Mouse (Mus musculus) liver, embryonic 15.5 days (tissue): ENCODE measurements around the gene Sap18b. TPM values are rescaled to one million over a fixed set of nuclear protein-coding genes. Genes with fewer than 3 reads are reported as not detected.
"Not testable (repeated sequence)": the region's sequence is repeated elsewhere in the genome, so short reads cannot be mapped to it uniquely, and the experiment has no call there.

Experiments used
- ATAC-seq: fragments of 200-750 bp; cut with Nextera tagmentation; 2 replicates; pipeline ENCODE4 v1.8.0; 2017; ENCODE audit warnings: moderate number of reproducible peaks, mild to moderate bottlenecking, moderate library complexity; ENCODE audit not compliant: insufficient read depth
- H3K27ac ChIP-seq: fragments of 300-500 bp; sonication (generic); replicated peaks from 2 replicates; pipeline ENCODE4 v1.5.1; 2015; ENCODE audit warnings: mild to moderate bottlenecking, inconsistent platforms
- H3K27me3 ChIP-seq: fragments of 300-500 bp; sonication (generic); 2 replicates; pipeline ENCODE4 v1.6.1; 2015; ENCODE audit warnings: mild to moderate bottlenecking, inconsistent platforms
- H3K36me3 ChIP-seq: fragments of 300-500 bp; sonication (generic); replicated peaks from 2 replicates; pipeline ENCODE4 v1.6.1; 2015; ENCODE audit warnings: moderate library complexity, mild to moderate bottlenecking, inconsistent platforms
- H3K4me1 ChIP-seq: fragments of 300-500 bp; sonication (generic); replicated peaks from 2 replicates; pipeline ENCODE4 v1.6.1; 2015; ENCODE audit warnings: inconsistent platforms
- H3K4me2 ChIP-seq: fragments of 300-500 bp; sonication (generic); 2 replicates; pipeline ENCODE4 v1.6.1; 2015; ENCODE audit warnings: moderate library complexity, mild to moderate bottlenecking, inconsistent platforms
- H3K4me3 ChIP-seq: fragments of 300-500 bp; sonication (generic); replicated peaks from 2 replicates; pipeline ENCODE4 v1.5.1; 2015; ENCODE audit warnings: mild to moderate bottlenecking, inconsistent platforms
- H3K9ac ChIP-seq: fragments of 300-500 bp; sonication (generic); 2 replicates; pipeline ENCODE4 v1.6.1; 2015; ENCODE audit warnings: moderate library complexity, mild to moderate bottlenecking, inconsistent platforms
- H3K9me3 ChIP-seq: fragments of 300-500 bp; sonication (generic); replicated peaks from 2 replicates; pipeline ENCODE4 v1.6.1; 2016; ENCODE audit warnings: inconsistent platforms
- WGBS: fragments of 180-500 bp; shearing (Covaris S2); methylation state at CpG from one replicate; pipeline ENCODE4 v1.1.7; 2015; ENCODE audit warnings: mixed read lengths; ENCODE audit not compliant: insufficient replicate concordance; 5-methylcytosine and 5-hydroxymethylcytosine counted together
- polyA plus RNA-seq: library from polyadenylated mRNA; unstranded; fragments of >200 nt; fragmentation: Nextera tagmentation; extraction: Ambion mirVana; gene quantifications from 2 replicates; pipeline ENCODE4 v1.2.1, GENCODE M21; 2015

The Sap18b gene
- polyA plus RNA-seq, 1 experiment from 2014 or later: 202 TPM

GRCm38 (mm10) chr8:95848061-95848551, 23.0 kb downstream of the Sap18b start:
- no peak overlapping the region for H3K27ac ChIP-seq
- no peak overlapping the region for H3K4me3 ChIP-seq
- H3K4me1 ChIP-seq: peaks cover 17% of the 10 kb centered on the region
- no peaks in the 10 kb centered on the region for H3K27me3 ChIP-seq
- H3K9ac ChIP-seq: no peak overlapping the region
- WGBS: 49% methylated on average over 24 of the region's 24 CpGs
- no peak overlapping the region for H3K4me2 ChIP-seq
- ATAC-seq: no peak
- peaks cover 22% of the 10 kb centered on the region for H3K36me3 ChIP-seq
- H3K9me3 ChIP-seq: no peaks in the 10 kb centered on the region

- no peaks in the 10 kb centered on the region for H3K27me3 ChIP-seq
- no peak overlapping the region for H3K4me2 ChIP-seq
- H3K27ac ChIP-seq: no peak overlapping the region
- no peak overlapping the region for H3K9ac ChIP-seq
- H3K4me3 ChIP-seq: no peak overlapping the region
- WGBS: 79% methylated on average over 19 of the region's 19 CpGs
- H3K4me1 ChIP-seq: peaks cover 21% of the 10 kb centered on the region
- H3K36me3 ChIP-seq: peaks cover 15% of the 10 kb centered on the region; the same call in 1 of the 2 replicates
- H3K9me3 ChIP-seq: no peaks in the 10 kb centered on the region
- no peak for ATAC-seq
These were observed 23.8 kb downstream of the Sap18b start for GRCm38 (mm10) chr8:95848734-95849464.

GRCm38 (mm10) chr8:95850326-95850725, 25.2 kb downstream of the Sap18b start:
- Histone ChIP-seq H3K27me3 (no peaks in the 10 kb centered on the region), H3K27ac (no peak overlapping the region), H3K4me2 (no peak overlapping the region), H3K9me3 (no peaks in the 10 kb centered on the region), H3K9ac (no peak overlapping the region), H3K36me3 (peaks cover 9% of the 10 kb centered on the region; the same call in 1 of the 2 replicates), H3K4me1 (peaks cover 21% of the 10 kb centered on the region), H3K4me3 (no peak overlapping the region)
- ATAC-seq: no peak
- 65% methylated on average over 2 of the region's 2 CpGs for WGBS

- Histone ChIP-seq H3K36me3 (0 out of 2 replicates have a peak, but pooled peaks cover 4% of the 10 kb centered on the region), H3K4me3 (peak overlapping the region; percentile 65), H3K4me2 (peak overlapping the region; percentile 78), H3K9me3 (no peaks in the 10 kb centered on the region), H3K9ac (peak overlapping the region; percentile 54; the same call in 1 of the 2 replicates), H3K27me3 (no peaks in the 10 kb centered on the region), H3K27ac (peak overlapping the region; percentile 67), H3K4me1 (peaks cover 21% of the 10 kb centered on the region)
- WGBS: 39% methylated on average over 4 of the region's 4 CpGs
- ATAC-seq: peak; percentile 40
These were observed 27.1 kb downstream of the Sap18b start for GRCm38 (mm10) chr8:95852290-95852689.

- Histone ChIP-seq H3K4me3 (peak within 1 kb of the TSS; percentile 65), H3K36me3 (0 out of 2 replicates have a peak, but pooled peaks cover 1% of the 10 kb centered on the region), H3K4me2 (peak within 1 kb of the TSS; percentile 78), H3K27ac (peak within 1 kb of the TSS; percentile 67), H3K9me3 (no peaks in the 10 kb centered on the region), H3K9ac (peak within 1 kb of the TSS; percentile 54), H3K4me1 (peaks cover 17% of the 10 kb centered on the region), H3K27me3 (no peaks in the 10 kb centered on the region)
- ATAC-seq: peak; percentile 73
- 14% methylated on average over 22 of the region's 22 CpGs for WGBS
These were observed 28.1 kb downstream of the Sap18b start, which contains the start of gene Slc38a7 for GRCm38 (mm10) chr8:95853102-95853843. Gene Slc38a7 (minus strand): TSS chr8:95853539.

- Histone ChIP-seq H3K27ac (no peak overlapping the region), H3K36me3 (no peaks in the 10 kb centered on the region), H3K4me1 (peaks cover 17% of the 10 kb centered on the region), H3K27me3 (no peaks in the 10 kb centered on the region), H3K9me3 (no peaks in the 10 kb centered on the region), H3K4me2 (no peak overlapping the region), H3K9ac (no peak overlapping the region), H3K4me3 (no peak overlapping the region)
- no peak for ATAC-seq
- WGBS: 62% methylated on average over 6 of the region's 6 CpGs
These were observed 29.0 kb downstream of the Sap18b start for GRCm38 (mm10) chr8:95854174-95854573.

GRCm38 (mm10) chr8:95863761-95864440, 38.8 kb downstream of the Sap18b start:
- ATAC-seq: peak; percentile 40; the same call in 1 of the 2 replicates
- H3K4me1 ChIP-seq, H3K4me3 ChIP-seq, H3K9me3 ChIP-seq, H3K27me3 ChIP-seq, H3K4me2 ChIP-seq, H3K9ac ChIP-seq, H3K27ac ChIP-seq: not testable (repeated sequence)
- H3K36me3 ChIP-seq: peaks cover 33% of the 10 kb centered on the region
- 46% methylated on average over 11 of the region's 11 CpGs for WGBS

GRCm38 (mm10) chr8:95864851-95865250, 39.7 kb downstream of the Sap18b start:
- not testable (repeated sequence) for ATAC-seq, H3K9ac ChIP-seq, H3K4me2 ChIP-seq, H3K4me3 ChIP-seq, H3K27ac ChIP-seq, H3K9me3 ChIP-seq, H3K4me1 ChIP-seq, H3K27me3 ChIP-seq
- WGBS: 86% methylated on average over 18 of the region's 18 CpGs
- peaks cover 43% of the 10 kb centered on the region for H3K36me3 ChIP-seq

- H3K36me3 ChIP-seq: peaks cover 96% of the 10 kb centered on the region
- no peak overlapping the region for H3K27ac ChIP-seq
- 82% methylated on average over 16 of the region's 16 CpGs for WGBS
These were observed 46.5 kb downstream of the Sap18b start for GRCm38 (mm10) chr8:95871690-95872089.

GRCm38 (mm10) chr8:95875270-95875669, 50.1 kb downstream of the Sap18b start:
- 90% methylated on average over 7 of the region's 7 CpGs for WGBS
- no peak for ATAC-seq
- no peak overlapping the region for H3K4me2 ChIP-seq

More at GRCm38 (mm10) chr8:95871690-95872089, 46.5 kb downstream of the Sap18b start:
- no peak for ATAC-seq
- H3K9ac ChIP-seq: no peak overlapping the region
- no peak overlapping the region for H3K4me2 ChIP-seq
- no peak overlapping the region for H3K4me3 ChIP-seq
- H3K4me1 ChIP-seq: no peaks in the 10 kb centered on the region
- no peaks in the 10 kb centered on the region for H3K27me3 ChIP-seq
- H3K9me3 ChIP-seq: no peaks in the 10 kb centered on the region

More at GRCm38 (mm10) chr8:95875270-95875669, 50.1 kb downstream of the Sap18b start:
- H3K36me3 ChIP-seq: peaks cover 72% of the 10 kb centered on the region
- no peak overlapping the region for H3K4me3 ChIP-seq
- peaks cover 13% of the 10 kb centered on the region for H3K4me1 ChIP-seq
- no peaks in the 10 kb centered on the region for H3K27me3 ChIP-seq
- H3K9me3 ChIP-seq: no peaks in the 10 kb centered on the region
- H3K9ac ChIP-seq: no peak overlapping the region
- no peak overlapping the region for H3K27ac ChIP-seq
